Mouse (Mus musculus): ENCODE measurements at regions not wholly inside any gene's neighbourhood (a gene's known extent, or its start where the extent isn't known, plus 50 kb on each side); places are given as distances from the start of the nearest gene placed in this dataset.

DNA sequence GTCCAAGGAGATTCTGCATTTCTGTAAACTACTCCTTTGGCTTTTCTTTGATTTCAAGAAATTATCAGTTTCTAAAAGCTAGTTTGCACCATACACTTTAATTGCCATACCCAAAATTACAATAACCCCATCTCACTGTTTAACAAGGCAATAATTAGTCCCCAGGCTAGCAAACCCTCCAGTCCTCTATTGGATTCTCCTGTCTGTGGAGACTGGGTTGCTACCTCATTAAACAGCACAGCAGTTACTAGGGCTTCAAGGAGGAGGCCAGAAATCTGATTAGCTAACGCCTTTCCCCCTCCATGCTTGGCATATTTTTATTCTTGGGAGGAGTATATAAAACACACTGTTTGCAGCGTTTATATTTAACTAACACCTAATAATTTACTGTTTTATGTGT lies 119.1 kb downstream of the Hsd17b3 start:
- 69% methylated on average over 2 of the region's 2 CpGs for WGBS
- H3K4me3 ChIP-seq (ENCODE audit: insufficient read depth, low read depth, low read length), result no peak overlapping the region
- no peak overlapping the region for H3K27ac ChIP-seq (ENCODE audit: insufficient read depth, low read depth, low read length)
- no peaks in the 10 kb centered on the region for H3K4me1 ChIP-seq (ENCODE audit: control insufficient read depth, insufficient read depth, low read length)
- no peaks in the 10 kb centered on the region for H3K27me3 ChIP-seq (replicated peaks; ENCODE audit: control insufficient read depth, insufficient read depth, low read length)
- H3K36me3 ChIP-seq (ENCODE audit: control insufficient read depth, insufficient read depth, low read length), result no peaks in the 10 kb centered on the region
- no peak for DNase-seq
- TF ChIP-seq POLR2A (IDR thresholded peaks at IDR 0.05; ENCODE audit: low read depth, low read length) (no peak), CTCF (conservative IDR thresholded peaks at IDR 0.05; ENCODE audit: insufficient read depth, insufficient read length, low read depth, low read length) (no peak)

GRCm38 (mm10) chr13:63968623-63969022 lies 120.4 kb downstream of the Hsd17b3 start:
- Histone ChIP-seq H3K27ac (ENCODE audit: insufficient read depth, low read depth, low read length) (no peak overlapping the region), H3K27me3 (replicated peaks; ENCODE audit: control insufficient read depth, insufficient read depth, low read length) (no peaks in the 10 kb centered on the region), H3K4me3 (ENCODE audit: insufficient read depth, low read depth, low read length) (no peak overlapping the region), H3K36me3 (ENCODE audit: control insufficient read depth, insufficient read depth, low read length) (no peaks in the 10 kb centered on the region), H3K4me1 (ENCODE audit: control insufficient read depth, insufficient read depth, low read length) (no peaks in the 10 kb centered on the region)
- 88% methylated on average over 3 of the region's 3 CpGs for WGBS
- DNase-seq, result no peak
- TF ChIP-seq POLR2A (IDR thresholded peaks at IDR 0.05; ENCODE audit: low read depth, low read length) (no peak), CTCF (conservative IDR thresholded peaks at IDR 0.05; ENCODE audit: insufficient read depth, insufficient read length, low read depth, low read length) (no peak)

GRCm38 (mm10) chr13:63957098-63957497 lies 131.9 kb downstream of the Hsd17b3 start:
- TF ChIP-seq CTCF (conservative IDR thresholded peaks at IDR 0.05; ENCODE audit: insufficient read depth, insufficient read length, low read depth, low read length), result no peak
- no peak for TF ChIP-seq POLR2A (IDR thresholded peaks at IDR 0.05; ENCODE audit: low read depth, low read length)
- DNase-seq, result peak; percentile 88
- WGBS, result 19% methylated on average over 5 of the region's 5 CpGs
- Histone ChIP-seq H3K36me3 (ENCODE audit: control insufficient read depth, insufficient read depth, low read length) (no peaks in the 10 kb centered on the region), H3K27ac (ENCODE audit: insufficient read depth, low read depth, low read length) (no peak overlapping the region), H3K27me3 (replicated peaks; ENCODE audit: control insufficient read depth, insufficient read depth, low read length) (no peaks in the 10 kb centered on the region), H3K4me3 (ENCODE audit: insufficient read depth, low read depth, low read length) (no peak overlapping the region), H3K4me1 (ENCODE audit: control insufficient read depth, insufficient read depth, low read length) (no peaks in the 10 kb centered on the region)

GRCm38 (mm10) chr13:63954305-63954704 lies 134.7 kb downstream of the Hsd17b3 start:
- TF ChIP-seq POLR2A (IDR thresholded peaks at IDR 0.05; ENCODE audit: low read depth, low read length), result no peak
- no peak for TF ChIP-seq CTCF (conservative IDR thresholded peaks at IDR 0.05; ENCODE audit: insufficient read depth, insufficient read length, low read depth, low read length)
- Histone ChIP-seq H3K4me3 (ENCODE audit: insufficient read depth, low read depth, low read length) (no peak overlapping the region), H3K27ac (ENCODE audit: insufficient read depth, low read depth, low read length) (no peak overlapping the region), H3K4me1 (ENCODE audit: control insufficient read depth, insufficient read depth, low read length) (0 out of 2 replicates have a peak, but pooled peaks cover 3% of the 10 kb centered on the region), H3K27me3 (replicated peaks; ENCODE audit: control insufficient read depth, insufficient read depth, low read length) (no peaks in the 10 kb centered on the region), H3K36me3 (ENCODE audit: control insufficient read depth, insufficient read depth, low read length) (no peaks in the 10 kb centered on the region)
- WGBS, result 90% methylated on average over 2 of the region's 2 CpGs
- DNase-seq, result no peak

DNA sequence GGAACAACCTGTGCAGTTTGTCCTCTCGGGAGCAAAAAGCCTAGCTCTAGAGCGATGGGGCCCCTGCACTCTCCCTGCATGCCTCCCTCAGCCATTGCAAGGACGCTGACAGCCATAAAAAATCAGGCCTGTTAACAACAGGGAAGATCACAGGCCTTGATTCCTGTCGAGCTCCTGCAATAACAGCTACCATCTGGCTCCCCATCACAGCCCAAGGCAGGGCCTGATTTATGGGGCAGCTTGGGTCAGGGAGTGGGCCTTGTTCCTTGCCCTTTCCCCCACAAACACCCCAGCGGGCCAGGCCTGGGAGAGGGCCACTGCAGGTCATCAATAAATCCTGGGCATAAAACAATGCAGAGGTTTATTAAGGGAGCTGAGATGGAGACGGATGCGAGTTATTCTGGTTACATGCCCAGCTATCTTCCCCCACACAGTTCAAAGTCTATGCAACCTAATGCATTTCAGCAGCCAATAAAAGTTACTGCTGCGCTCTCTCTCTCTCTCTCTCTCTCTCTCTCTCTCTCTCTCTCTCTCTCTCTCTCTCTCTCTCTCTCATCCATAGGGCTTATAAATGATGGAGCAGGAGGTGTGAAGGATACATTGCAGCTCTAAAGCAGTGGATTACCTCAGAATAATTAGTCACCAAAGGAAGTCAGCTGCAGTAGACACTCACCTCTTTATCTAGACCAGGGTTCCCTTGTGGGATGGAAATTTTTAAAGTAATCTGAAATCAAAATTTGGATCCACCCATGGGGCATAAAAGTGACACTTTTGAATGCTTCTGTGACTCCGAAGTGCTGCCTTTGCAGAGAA lies 136.9 kb downstream of the Hsd17b3 start:
- Histone ChIP-seq H3K4me3 (ENCODE audit: insufficient read depth, low read depth, low read length) (no peak overlapping the region), H3K27ac (ENCODE audit: insufficient read depth, low read depth, low read length) (no peak overlapping the region), H3K36me3 (ENCODE audit: control insufficient read depth, insufficient read depth, low read length) (no peaks in the 10 kb centered on the region), H3K27me3 (replicated peaks; ENCODE audit: control insufficient read depth, insufficient read depth, low read length) (no peaks in the 10 kb centered on the region), H3K4me1 (ENCODE audit: control insufficient read depth, insufficient read depth, low read length) (0 out of 2 replicates have a peak, but pooled peaks cover 3% of the 10 kb centered on the region)
- WGBS, result 47% methylated on average over 9 of the region's 9 CpGs
- DNase-seq, result peak; percentile 57
- TF ChIP-seq CTCF (conservative IDR thresholded peaks at IDR 0.05; ENCODE audit: insufficient read depth, insufficient read length, low read depth, low read length) (no peak), POLR2A (IDR thresholded peaks at IDR 0.05; ENCODE audit: low read depth, low read length) (no peak)

DNA sequence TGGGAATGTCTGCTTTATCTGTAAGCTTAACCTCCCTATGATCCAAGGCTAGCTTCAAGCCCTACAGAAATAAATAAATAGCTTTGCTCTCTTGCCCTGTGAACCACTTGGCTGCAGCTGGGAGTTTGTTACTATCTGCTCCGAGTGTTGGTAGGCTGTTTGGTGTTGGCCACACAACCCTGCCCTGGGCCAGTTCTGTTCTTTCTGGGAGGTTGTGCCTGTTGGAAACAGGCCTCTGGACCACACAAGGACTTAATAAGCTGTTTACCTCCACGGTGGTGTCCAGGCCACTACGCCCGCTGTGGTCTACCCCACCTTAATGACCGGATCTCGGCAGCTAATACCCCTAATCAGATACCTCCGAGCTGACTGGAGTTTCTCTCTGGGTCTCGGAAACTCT lies 136.1 kb downstream of the Ercc6l2 start:
- no peaks in the 10 kb centered on the region for H3K36me3 ChIP-seq (ENCODE audit: control insufficient read depth, insufficient read depth, low read length)
- TF ChIP-seq CTCF (conservative IDR thresholded peaks at IDR 0.05; ENCODE audit: insufficient read depth, insufficient read length, low read depth, low read length), result no peak
- 0 out of 2 replicates have a peak, but pooled peaks cover 3% of the 10 kb centered on the region for H3K4me1 ChIP-seq (ENCODE audit: control insufficient read depth, insufficient read depth, low read length)
- no peak overlapping the region for H3K27ac ChIP-seq (ENCODE audit: insufficient read depth, low read depth, low read length)
- WGBS, result 80% methylated on average over 8 of the region's 8 CpGs
- DNase-seq, result no peak
- no peak overlapping the region for H3K4me3 ChIP-seq (ENCODE audit: insufficient read depth, low read depth, low read length)
- no peaks in the 10 kb centered on the region for H3K27me3 ChIP-seq (replicated peaks; ENCODE audit: control insufficient read depth, insufficient read depth, low read length)

Data from kidney, adult 2 months (tissue).